Mouse (Mus musculus): ENCODE measurements at regions not wholly inside any gene's neighbourhood (a gene's known extent, or its start where the extent isn't known, plus 50 kb on each side); places are given as distances from the start of the nearest gene placed in this dataset.

GRCm38 (mm10) chr17:88173354-88174032 is 108.4 kb upstream of the Fbxo11 start:
- DNase-seq (ENCODE audit: low read depth, low spot score): peak; percentile 81

- DNase-seq (ENCODE audit: low read depth, low spot score): no peak
Observed at GRCm38 (mm10) chr17:88174242-88174679, 109.2 kb upstream of the Fbxo11 start.

GRCm38 (mm10) chr17:88175951-88176623 is 111.0 kb upstream of the Fbxo11 start:
- no peak for DNase-seq (ENCODE audit: low read depth, low spot score)

DNA sequence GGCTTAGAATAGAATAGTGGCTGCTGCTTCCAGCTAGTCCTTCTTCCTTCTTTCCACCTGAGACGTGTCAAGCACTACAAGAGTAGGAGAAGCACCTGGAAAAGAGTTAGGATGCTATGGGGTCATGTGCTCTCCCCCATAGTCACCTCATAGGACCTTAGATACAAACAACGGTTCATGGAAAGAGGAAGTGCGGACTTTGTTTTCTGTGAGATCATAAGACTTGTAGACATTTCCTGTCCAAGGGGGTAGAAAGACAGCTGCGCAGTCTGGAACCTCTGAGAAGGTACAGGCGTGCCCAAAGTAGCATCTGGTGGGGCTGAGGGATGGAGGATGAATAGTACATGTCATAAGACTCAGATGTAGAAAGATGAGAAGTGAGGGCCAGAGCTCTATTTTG is 125.6 kb upstream of the Fbxo11 start:
- no peak for DNase-seq (ENCODE audit: low read depth, low spot score)

GRCm38 (mm10) chr17:88191444-88191843 is 126.4 kb upstream of the Fbxo11 start:
- no peak for DNase-seq (ENCODE audit: low read depth, low spot score)

- no peak for DNase-seq (ENCODE audit: low read depth, low spot score)
Observed at GRCm38 (mm10) chr17:88191930-88192807, 127.1 kb upstream of the Fbxo11 start.

DNA sequence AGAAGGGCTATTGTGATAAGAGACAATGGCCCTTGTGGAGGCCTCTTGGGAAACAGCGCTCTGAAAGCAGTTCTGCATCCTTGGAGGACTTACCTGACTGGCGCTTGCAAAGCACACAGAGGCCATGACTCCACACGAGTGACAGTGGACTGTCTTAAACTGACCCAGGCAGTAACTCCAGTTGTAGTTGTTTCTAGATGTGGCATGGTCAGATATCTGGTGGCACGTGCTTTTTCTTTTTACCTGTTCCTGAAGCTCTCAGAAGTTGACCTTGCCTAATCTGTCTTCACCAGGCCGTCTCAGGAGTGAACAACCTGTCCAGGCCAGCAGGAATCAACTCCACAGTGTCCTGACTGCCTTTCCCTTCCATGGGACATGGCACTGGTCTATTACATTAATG is 129.6 kb upstream of the Fbxo11 start:
- no peak for DNase-seq (ENCODE audit: low read depth, low spot score)

DNA sequence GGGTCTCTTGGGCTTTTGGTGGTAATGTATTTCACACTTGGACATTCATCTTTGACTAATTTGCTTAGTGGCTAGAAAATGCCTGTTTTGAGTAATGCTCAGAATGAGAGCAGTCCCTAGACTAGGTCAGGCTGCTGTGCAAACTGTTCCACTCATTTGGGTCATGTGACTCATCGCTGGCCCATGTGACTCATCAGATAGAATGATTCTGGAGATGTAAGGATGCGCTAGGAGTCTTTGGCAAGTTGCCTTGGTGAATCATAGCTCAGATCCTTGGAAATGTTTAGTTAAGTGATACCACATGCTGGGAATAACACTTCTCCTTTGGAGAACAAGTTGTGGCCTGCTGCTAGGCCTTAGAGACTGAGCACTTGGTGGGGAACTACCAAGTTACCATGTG is 130.2 kb upstream of the Fbxo11 start:
- peak; percentile 46 for DNase-seq (ENCODE audit: low read depth, low spot score)

DNA sequence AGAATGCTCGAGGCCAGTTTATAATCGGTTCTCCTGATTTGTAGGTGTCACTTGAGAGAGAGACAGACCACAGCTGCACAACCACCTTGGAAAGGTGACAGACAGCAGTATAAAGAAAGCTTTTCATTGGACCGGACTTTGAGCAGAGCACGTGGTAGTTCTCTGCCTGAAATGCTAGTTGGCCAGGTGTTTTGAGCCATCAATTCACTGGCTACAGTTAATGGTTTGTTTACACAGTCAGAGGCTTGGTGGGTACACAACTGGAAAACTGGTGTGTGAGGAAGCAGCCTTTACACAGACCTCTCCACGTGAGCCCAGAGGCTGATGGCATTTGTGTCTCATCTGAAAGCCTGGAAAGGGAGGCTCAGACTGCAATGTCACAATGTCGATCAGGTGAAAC is 130.8 kb upstream of the Fbxo11 start:
- no peak for DNase-seq (ENCODE audit: low read depth, low spot score)

- DNase-seq (ENCODE audit: low read depth, low spot score): no peak
Observed at GRCm38 (mm10) chr17:88196322-88196721, 131.2 kb upstream of the Fbxo11 start.

DNA sequence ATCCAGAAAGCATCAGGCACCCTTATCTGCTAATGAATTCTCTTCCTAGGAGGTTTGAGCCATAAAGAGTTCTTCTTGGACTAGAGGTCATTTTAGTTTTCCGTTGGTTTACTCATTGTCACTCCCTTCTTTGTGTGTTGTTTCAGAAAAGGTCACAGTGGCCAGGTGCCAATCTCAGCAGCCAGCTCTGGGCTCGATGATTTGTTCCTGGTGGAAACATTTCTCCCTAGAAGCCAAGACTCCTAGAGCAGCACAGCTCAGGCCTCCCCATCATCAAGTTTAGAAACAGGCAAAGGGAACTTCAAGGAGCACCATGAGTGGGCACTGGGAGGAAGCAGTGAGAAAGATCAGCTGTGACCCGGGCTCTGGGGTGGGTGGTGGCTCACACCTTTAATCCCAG is 132.3 kb upstream of the Fbxo11 start:
- no peak for DNase-seq (ENCODE audit: low read depth, low spot score)

DNA sequence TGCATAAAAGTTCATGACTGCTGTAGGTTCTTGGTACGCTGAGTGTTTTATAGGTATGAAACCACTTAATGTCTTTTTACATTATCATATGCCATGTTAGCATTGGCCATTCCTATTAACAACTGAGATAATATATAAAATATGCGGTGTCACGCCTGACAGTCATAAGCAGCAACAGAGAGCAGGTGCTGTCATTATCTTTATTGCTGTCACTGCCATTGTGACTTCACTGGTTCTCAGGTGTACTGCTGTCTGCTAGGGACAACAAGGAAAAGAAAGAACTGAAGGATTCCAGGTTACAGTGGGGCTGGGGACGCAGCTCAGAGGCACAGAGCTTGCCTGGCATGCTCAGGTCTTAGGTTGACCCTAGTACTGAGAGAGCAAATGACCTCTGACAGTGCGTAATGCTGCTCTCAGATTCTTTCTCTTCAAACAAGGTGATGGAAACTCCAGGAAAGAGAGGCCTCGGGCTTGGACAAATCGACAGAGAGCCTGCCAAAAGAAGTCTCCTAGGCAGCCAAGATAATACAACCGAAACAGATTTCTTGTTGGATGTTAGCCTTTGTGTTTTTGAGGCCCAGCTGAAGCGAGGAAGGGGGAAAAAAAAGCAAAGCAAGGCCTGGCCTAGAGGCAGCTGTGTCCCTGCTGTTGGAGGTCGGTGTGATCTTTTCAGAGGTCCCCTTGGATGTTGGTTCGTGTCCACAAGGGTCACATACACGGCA is 136.3 kb upstream of the Fbxo11 start:
- DNase-seq (ENCODE audit: low read depth, low spot score): no peak

DNA sequence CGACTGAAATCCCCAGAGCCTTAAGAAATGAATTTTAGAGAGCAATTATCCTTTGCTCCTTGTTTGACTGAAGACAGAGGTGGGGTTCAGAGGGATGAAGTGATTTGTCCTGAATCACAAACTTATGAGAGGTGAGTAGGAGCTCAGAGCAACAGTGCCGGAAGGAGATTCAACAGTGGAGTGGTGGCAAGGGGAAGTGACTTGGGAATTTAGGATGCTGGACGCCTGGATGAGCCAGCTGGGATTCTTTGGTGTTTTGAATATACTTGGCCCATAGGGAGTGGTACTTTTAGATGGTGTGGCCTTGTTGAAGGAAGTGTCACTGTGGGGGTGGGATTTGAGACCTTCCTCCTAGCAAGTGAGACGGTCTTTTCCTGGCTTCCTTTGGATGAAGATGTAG is 137.1 kb upstream of the Fbxo11 start:
- DNase-seq (ENCODE audit: low read depth, low spot score): no peak

GRCm38 (mm10) chr17:88209565-88209964 is 144.5 kb upstream of the Fbxo11 start:
- DNase-seq (ENCODE audit: low read depth, low spot score): no peak

- DNase-seq (ENCODE audit: low read depth, low spot score): no peak
Observed at GRCm38 (mm10) chr17:88212121-88212520, 147.0 kb upstream of the Fbxo11 start.

DNA sequence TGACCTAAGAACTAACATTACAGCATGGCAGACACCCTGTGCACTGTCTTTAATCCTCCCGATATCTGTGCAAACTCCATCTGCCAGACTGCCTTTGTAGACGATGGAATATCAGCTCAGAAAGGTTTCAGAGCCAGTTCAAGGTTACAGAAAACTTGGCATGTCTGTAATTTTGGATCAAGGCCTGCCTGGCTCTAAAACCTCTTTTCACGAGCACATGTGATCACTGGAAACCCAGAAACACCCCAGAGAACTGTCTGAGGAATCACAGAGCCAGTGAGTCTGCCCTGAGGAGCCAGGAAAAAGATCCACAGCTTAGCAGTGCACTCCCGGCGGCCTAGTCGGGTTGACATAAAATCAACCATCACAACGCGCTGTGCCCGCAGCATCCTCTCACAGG is 149.7 kb upstream of the Fbxo11 start:
- no peak for DNase-seq (ENCODE audit: low read depth, low spot score)

DNA sequence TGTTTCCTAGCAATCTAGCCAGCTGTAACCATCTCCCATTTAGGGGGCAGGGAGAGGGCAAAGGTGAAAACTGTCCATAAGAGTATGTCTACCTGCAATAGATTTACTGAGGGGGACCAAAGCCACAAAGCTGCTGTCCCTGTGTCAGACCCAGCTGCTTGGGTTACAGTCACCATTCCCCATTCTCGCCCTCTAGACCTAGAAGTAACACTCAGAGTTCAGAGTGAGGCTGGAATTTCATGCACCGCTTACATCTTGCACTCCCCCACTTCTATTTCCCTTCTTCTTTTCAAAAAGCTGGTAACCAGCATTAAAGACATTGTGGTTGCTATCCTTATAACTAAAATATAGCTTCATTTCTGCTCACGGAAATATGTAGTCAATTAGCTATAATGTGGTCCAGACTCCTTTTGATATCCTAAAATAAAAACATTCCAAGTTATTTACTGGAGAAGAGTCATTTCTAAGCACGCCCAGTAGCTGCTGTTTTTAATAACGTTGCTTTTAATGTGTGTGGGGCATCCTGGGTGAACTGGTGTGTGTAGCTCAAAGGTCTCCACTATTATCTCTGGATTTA is 157.4 kb upstream of the Fbxo11 start:
- no peak for DNase-seq (ENCODE audit: low read depth, low spot score)

GRCm38 (mm10) chr17:88240476-88240875 is 175.4 kb upstream of the Fbxo11 start:
- DNase-seq (ENCODE audit: low read depth, low spot score): peak; percentile 89

- DNase-seq (ENCODE audit: low read depth, low spot score): peak; percentile 64
Observed at GRCm38 (mm10) chr17:88248625-88249024, 183.5 kb upstream of the Fbxo11 start.

GRCm38 (mm10) chr17:88251949-88252521 is 186.9 kb upstream of the Fbxo11 start:
- DNase-seq (ENCODE audit: low read depth, low spot score): peak; percentile 90

All from ZHBTc4 (cell line).